Mouse (Mus musculus): ENCODE results near the gene Pard3b. TPM values are rescaled to one million over a fixed set of nuclear protein-coding genes. Genes with fewer than 3 reads are reported as not detected.
A peak's percentile ranks its signal among the peaks of the same experiment; 100 is the strongest.

The Pard3b gene
- polyA plus RNA-seq, 1 experiment from 2014 or later: 20.4 TPM

DNA sequence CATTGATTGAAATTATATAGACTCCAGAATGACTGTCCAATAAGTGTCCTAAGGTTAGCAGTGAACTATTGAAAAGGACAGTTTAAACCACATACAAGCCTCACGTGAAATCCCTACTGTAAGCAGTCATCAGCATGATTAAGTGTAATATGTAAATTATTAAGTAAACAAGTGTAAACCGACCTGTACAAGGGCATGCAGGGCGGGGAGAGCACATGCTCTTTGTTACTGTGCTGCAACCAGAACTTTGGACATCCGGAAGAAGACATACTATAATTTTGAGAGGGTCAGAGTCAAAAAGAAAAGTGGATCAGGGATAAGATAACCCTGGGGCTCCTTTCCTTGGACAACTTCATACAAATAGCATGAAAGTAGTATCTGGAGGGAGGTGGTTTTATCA lies 749.4 kb downstream of the Pard3b start:
- no peak for ATAC-seq (replicated peaks; ENCODE audit: low FRiP score)
- Histone ChIP-seq H3K4me1 (no peaks in the 10 kb centered on the region), H3K27me3 (no peaks in the 10 kb centered on the region), H3K4me3 (replicated peaks) (no peak overlapping the region), H3K27ac (no peak overlapping the region), H3K36me3 (no peaks in the 10 kb centered on the region), H3K4me2 (no peak overlapping the region), H3K9ac (no peak overlapping the region), H3K9me3 (replicated peaks) (no peaks in the 10 kb centered on the region)
- WGBS: 75% methylated on average over 4 of the region's 4 CpGs

DNA sequence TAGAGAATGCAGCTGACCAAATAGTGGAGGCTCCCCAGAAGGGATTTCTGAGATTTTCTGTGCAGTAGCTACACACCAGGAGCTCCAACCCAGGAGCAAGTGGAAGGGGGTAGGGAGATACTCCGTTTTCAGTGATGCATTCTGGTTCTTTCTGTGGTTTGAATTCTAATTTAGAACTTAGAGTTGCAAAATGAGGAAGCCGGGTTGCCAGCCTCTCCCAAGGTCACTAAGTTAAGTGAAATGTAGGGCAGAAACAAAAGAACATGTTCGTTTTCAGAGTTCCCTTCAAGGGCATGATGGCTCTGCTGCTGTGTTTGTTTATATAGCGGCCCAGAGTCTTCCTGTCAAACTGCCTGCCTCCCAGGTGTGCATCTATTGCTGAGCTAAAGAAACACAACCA lies 754.2 kb downstream of the Pard3b start:
- WGBS: 47% methylated on average over 4 of the region's 4 CpGs
- ATAC-seq (replicated peaks; ENCODE audit: low FRiP score): no peak
- no peak overlapping the region for H3K4me2 ChIP-seq
- H3K27ac ChIP-seq: no peak overlapping the region
- no peaks in the 10 kb centered on the region for H3K4me1 ChIP-seq
- H3K4me3 ChIP-seq (replicated peaks): no peak overlapping the region
- H3K36me3 ChIP-seq: no peaks in the 10 kb centered on the region
- H3K9me3 ChIP-seq (replicated peaks): no peaks in the 10 kb centered on the region
- no peaks in the 10 kb centered on the region for H3K27me3 ChIP-seq
- no peak overlapping the region for H3K9ac ChIP-seq

DNA sequence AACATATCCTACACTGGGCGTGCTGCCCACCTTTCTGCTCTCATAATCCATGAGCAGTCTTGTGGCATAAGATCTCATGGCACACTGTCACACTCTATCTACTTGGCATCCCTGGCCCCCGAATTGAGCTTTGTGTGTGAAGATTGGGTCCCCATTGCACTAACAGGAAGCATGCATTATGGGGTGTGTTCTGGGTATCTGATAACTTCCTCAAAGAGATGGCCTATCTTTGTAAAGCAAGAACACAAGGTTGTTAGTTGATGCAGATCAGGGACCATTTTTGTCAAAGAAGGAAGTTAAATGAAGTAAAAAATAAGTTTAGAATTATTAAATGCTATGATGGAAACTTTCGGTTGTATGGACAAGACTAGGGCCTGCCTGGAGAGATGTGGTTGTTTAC lies 755.9 kb downstream of the Pard3b start:
- no peak overlapping the region for H3K9ac ChIP-seq
- no peak for ATAC-seq (replicated peaks; ENCODE audit: low FRiP score)
- H3K4me2 ChIP-seq: no peak overlapping the region
- H3K4me3 ChIP-seq (replicated peaks): no peak overlapping the region
- no peaks in the 10 kb centered on the region for H3K27me3 ChIP-seq
- WGBS: 92% methylated on average over 3 of the region's 3 CpGs
- H3K36me3 ChIP-seq: no peaks in the 10 kb centered on the region
- no peaks in the 10 kb centered on the region for H3K4me1 ChIP-seq
- H3K27ac ChIP-seq: no peak overlapping the region
- no peaks in the 10 kb centered on the region for H3K9me3 ChIP-seq (replicated peaks)

DNA sequence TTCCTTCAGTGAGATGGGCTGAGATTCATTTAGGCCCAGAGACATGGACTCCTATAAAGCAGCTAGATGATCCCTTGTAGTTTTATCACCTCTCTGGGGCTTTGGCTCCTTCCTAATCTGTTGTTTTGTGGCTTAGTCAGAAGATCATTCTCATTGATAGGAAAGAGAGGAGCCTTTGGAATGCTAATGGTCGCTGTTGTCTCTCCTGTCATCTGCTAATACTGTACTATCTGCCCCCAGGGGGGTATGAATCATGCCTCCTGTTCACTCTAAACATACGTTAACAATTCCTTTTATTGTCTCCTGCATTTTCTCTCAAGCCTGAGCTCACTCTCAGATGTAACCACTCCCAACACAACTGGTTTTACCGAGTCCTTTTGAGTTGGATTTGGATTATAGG lies 759.6 kb downstream of the Pard3b start:
- no peak overlapping the region for H3K27ac ChIP-seq
- no peaks in the 10 kb centered on the region for H3K4me1 ChIP-seq
- 9% methylated on average over 3 of the region's 3 CpGs for WGBS
- no peak overlapping the region for H3K9ac ChIP-seq
- H3K27me3 ChIP-seq: no peaks in the 10 kb centered on the region
- ATAC-seq (replicated peaks; ENCODE audit: low FRiP score): no peak
- no peaks in the 10 kb centered on the region for H3K36me3 ChIP-seq
- H3K4me3 ChIP-seq (replicated peaks): no peak overlapping the region
- H3K4me2 ChIP-seq: no peak overlapping the region
- H3K9me3 ChIP-seq (replicated peaks): no peaks in the 10 kb centered on the region

DNA sequence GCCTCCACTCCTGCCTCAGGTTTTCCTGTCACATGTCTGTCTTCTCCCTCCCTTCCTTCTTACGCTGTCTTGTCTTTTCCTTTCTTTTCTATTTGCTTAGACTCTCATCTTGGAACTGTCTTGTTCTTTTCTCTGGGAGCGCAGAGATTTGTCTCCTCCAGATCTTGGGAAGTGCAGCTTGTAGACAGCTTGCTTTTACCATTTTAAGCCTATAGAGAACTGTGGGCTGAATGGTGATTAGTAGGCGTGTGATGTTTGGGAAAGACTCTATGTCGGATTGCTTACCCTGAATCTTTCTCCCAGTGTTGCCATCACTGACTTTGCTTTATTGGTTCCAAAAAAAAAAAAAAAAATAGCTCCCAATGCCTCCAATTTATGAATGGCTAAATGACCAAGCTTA lies 760.1 kb downstream of the Pard3b start:
- Histone ChIP-seq H3K36me3 (no peaks in the 10 kb centered on the region), H3K9ac (no peak overlapping the region), H3K4me2 (no peak overlapping the region), H3K9me3 (replicated peaks) (no peaks in the 10 kb centered on the region), H3K4me3 (replicated peaks) (no peak overlapping the region), H3K4me1 (no peaks in the 10 kb centered on the region), H3K27me3 (no peaks in the 10 kb centered on the region), H3K27ac (no peak overlapping the region)
- ATAC-seq (replicated peaks; ENCODE audit: low FRiP score): no peak
- 72% methylated on average over 4 of the region's 4 CpGs for WGBS

DNA sequence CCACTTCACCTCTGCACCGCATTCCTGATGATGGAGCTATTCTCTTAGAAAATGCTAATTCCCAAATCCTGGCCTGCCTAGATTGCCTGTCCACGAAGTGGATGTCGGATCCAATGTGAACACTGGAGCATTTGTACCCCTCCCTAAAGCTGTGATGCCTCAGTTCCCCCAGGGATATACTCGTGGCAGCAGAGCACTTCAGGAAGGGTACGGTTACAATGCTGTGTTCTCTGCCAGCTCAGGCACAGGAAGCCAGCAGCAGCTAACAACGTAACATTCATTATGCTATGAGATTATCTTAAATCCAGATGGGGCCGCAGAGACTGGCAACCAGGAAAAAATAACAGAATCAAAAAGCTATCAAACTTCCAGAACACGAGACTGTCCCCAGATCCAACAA lies 766.4 kb downstream of the Pard3b start:
- no peak for ATAC-seq (replicated peaks; ENCODE audit: low FRiP score)
- no peaks in the 10 kb centered on the region for H3K27me3 ChIP-seq
- no peaks in the 10 kb centered on the region for H3K9me3 ChIP-seq (replicated peaks)
- 57% methylated on average over 8 of the region's 8 CpGs for WGBS
- H3K4me1 ChIP-seq: no peaks in the 10 kb centered on the region
- no peaks in the 10 kb centered on the region for H3K36me3 ChIP-seq
- no peak overlapping the region for H3K9ac ChIP-seq
- no peak overlapping the region for H3K4me2 ChIP-seq
- H3K27ac ChIP-seq: no peak overlapping the region
- no peak overlapping the region for H3K4me3 ChIP-seq (replicated peaks)

DNA sequence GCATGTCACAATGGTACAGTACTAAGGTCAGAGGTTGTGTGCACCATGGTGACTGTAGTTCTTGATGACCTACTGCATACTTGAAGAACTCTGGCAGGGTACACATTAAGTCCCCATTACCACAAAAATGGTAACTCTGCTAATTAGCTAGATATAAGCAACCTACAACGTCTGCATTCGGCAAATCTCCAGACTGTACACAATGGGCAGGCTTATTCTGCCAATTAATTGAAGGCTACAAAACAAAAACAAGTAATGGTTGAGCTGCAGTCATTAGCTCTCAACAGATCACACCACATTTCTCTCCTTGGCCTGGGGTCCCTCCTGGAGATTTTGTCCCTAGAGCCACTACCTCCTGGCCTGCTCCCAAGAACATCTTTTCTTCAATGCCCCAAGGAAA lies 772.7 kb downstream of the Pard3b start:
- 89% methylated on average over 2 of the region's 2 CpGs for WGBS
- Histone ChIP-seq H3K4me1 (no peaks in the 10 kb centered on the region), H3K36me3 (no peaks in the 10 kb centered on the region), H3K9me3 (replicated peaks) (no peaks in the 10 kb centered on the region), H3K9ac (no peak overlapping the region), H3K4me3 (replicated peaks) (no peak overlapping the region), H3K27ac (no peak overlapping the region), H3K27me3 (no peaks in the 10 kb centered on the region), H3K4me2 (no peak overlapping the region)
- no peak for ATAC-seq (replicated peaks; ENCODE audit: low FRiP score)

DNA sequence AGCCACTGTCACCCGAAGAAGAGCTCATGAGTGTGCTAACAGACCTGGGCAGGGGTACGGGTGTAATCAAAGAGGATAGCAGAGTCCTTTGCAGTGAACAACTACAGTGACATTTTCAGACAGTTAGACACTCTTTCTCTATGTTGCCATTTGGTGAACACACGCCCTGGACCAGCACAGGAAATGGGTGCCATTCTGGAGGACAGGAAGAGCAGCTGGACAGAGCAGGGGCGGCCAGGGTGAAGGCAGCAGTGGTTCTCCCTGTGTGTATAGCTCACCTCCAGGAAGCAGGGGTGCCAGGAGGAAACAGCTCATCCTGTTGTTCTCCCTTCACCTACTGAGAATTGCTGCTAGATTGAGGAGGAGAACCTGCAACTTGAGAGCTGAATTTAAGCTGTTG lies 773.4 kb downstream of the Pard3b start:
- WGBS: 56% methylated on average over 4 of the region's 4 CpGs
- Histone ChIP-seq H3K27ac (no peak overlapping the region), H3K36me3 (no peaks in the 10 kb centered on the region), H3K4me3 (replicated peaks) (no peak overlapping the region), H3K4me1 (no peaks in the 10 kb centered on the region), H3K4me2 (no peak overlapping the region), H3K9ac (no peak overlapping the region), H3K27me3 (no peaks in the 10 kb centered on the region), H3K9me3 (replicated peaks) (no peaks in the 10 kb centered on the region)
- ATAC-seq (replicated peaks; ENCODE audit: low FRiP score): no peak

DNA sequence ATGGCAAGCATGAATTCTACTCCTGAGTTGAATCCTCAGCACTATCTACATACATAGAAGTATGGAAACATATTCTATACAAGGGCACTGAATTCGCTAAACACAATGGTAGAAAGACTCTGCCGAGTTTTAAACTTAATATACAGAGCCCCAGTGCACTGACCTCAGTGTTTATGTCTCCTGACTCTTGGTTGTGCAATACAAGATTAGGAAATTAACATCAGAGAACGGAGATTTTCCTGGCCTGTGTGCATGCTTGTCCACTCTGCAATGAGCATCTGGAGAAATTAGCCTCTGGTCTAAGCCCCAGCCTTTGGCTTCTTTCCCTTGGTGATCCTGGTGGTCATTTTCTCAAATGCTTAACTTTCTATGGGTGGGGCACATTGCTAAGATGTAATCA lies 774.4 kb downstream of the Pard3b start:
- WGBS: 84% methylated on average over 3 of the region's 3 CpGs
- no peak for ATAC-seq (replicated peaks; ENCODE audit: low FRiP score)
- H3K9ac ChIP-seq: no peak overlapping the region

DNA sequence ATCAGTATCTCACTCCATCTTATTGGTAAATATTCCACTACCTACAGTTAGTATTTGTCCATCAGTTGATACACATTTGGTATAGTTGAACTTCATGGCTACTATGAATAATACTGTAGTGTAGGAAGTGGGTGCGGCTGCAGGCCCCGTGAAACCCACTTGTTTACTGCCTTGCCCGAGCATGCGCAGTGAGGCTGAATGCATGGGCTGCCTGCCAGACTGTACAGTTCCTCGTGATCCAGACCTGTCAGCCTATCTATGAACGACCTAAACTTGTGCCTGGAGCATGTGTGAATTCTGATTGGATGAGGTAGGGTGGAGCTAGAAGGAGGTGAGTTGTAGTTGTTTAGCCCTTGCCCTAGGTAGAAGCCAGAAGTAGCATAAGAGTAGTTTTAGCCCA lies 775.9 kb downstream of the Pard3b start:
- no peak for ATAC-seq (replicated peaks; ENCODE audit: low FRiP score)
- no peaks in the 10 kb centered on the region for H3K9me3 ChIP-seq (replicated peaks)
- no peak overlapping the region for H3K27ac ChIP-seq
- 76% methylated on average over 6 of the region's 6 CpGs for WGBS
- no peaks in the 10 kb centered on the region for H3K27me3 ChIP-seq
- no peak overlapping the region for H3K4me3 ChIP-seq (replicated peaks)
- no peaks in the 10 kb centered on the region for H3K4me1 ChIP-seq
- no peak overlapping the region for H3K4me2 ChIP-seq
- H3K9ac ChIP-seq: no peak overlapping the region
- no peaks in the 10 kb centered on the region for H3K36me3 ChIP-seq

More for the DNA sequence above, 774.4 kb downstream of the Pard3b start:
- no peak overlapping the region for H3K4me2 ChIP-seq
- H3K9me3 ChIP-seq (replicated peaks): no peaks in the 10 kb centered on the region
- H3K36me3 ChIP-seq: no peaks in the 10 kb centered on the region
- H3K27ac ChIP-seq: no peak overlapping the region
- no peaks in the 10 kb centered on the region for H3K4me1 ChIP-seq
- H3K27me3 ChIP-seq: no peaks in the 10 kb centered on the region
- no peak overlapping the region for H3K4me3 ChIP-seq (replicated peaks)

DNA sequence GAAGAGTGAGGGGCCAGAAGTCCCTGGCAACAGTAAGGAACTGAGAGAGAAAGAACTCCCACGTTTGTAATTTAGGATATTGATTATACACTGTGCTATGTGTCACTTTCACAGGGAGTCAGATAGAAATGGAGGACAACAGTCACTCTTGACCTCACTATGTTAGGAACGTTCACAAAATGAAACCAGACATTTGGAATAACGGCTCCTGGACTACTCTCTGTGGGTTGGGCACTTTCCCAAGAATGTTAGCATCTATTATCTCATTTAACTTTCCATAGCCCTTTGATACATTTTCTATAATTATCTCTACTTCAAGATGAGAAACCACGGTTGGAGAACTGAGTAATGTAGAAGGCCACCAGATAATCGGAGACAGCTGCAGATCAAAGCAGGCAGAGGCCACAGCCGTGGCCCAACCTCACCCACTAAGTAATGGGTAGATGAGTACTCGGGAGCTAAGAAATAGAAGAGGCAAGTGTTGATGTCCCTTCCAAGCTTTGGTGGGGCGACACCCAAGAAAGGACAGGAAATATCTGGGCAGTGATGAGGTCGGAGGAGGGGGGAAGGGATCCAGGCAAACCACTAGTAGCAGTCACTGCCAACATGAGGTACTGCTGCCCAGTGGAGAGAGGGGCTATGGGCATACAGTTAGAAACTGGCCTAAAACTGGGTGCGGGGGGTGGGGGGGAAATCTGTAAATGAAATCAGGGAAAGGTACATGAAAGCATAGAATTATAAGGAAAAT lies 778.2 kb downstream of the Pard3b start:
- Histone ChIP-seq H3K36me3 (no peaks in the 10 kb centered on the region), H3K4me3 (replicated peaks) (no peak overlapping the region), H3K9me3 (replicated peaks) (no peaks in the 10 kb centered on the region), H3K4me2 (no peak overlapping the region), H3K9ac (no peak overlapping the region), H3K27me3 (no peaks in the 10 kb centered on the region), H3K27ac (no peak overlapping the region), H3K4me1 (no peaks in the 10 kb centered on the region)
- WGBS: 82% methylated on average over 10 of the region's 10 CpGs
- ATAC-seq (replicated peaks; ENCODE audit: low FRiP score): no peak

DNA sequence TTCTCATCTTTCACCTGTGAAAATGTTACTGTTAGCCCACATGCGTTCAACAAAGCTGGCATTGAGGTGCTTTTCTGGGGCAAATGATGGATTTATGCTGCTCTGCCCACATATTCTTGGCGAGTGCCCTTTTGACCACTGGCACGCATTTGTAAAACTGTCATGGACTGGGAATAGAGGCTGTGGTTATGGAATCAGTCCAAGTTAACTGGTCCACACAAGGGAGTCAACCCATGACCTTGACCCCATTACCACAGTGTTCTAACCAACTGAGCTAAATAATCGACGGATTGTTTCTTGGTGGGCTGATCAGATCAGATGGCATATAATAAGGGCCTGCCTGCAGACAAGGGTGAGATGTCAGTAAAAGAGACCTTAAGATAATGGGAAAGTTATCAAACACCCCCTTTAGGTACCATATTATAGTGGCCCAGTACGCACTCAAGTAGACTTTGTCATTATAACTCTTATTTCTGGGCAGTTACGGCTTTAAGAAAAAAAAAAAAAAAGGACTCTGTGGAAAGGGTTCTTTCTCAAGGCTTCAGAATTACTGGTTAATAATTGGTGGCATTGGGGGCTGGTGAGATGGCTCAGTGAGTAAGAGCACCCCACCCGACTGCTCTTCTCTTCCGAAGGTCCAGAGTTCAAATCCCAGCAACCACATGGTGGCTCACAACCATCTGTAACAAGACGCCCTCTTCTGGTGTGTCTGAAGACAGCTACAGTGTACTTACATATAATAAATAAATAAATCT lies 784.4 kb downstream of the Pard3b start:
- no peaks in the 10 kb centered on the region for H3K36me3 ChIP-seq
- H3K27ac ChIP-seq: no peak overlapping the region
- H3K4me3 ChIP-seq (replicated peaks): no peak overlapping the region
- H3K4me1 ChIP-seq: 0 out of 2 replicates have a peak, but pooled peaks cover 9% of the 10 kb centered on the region
- no peak overlapping the region for H3K4me2 ChIP-seq
- no peaks in the 10 kb centered on the region for H3K9me3 ChIP-seq (replicated peaks)
- peak; percentile 46; the same call in 1 of the 2 replicates for ATAC-seq (replicated peaks; ENCODE audit: low FRiP score)
- H3K9ac ChIP-seq: no peak overlapping the region
- WGBS: 54% methylated on average over 10 of the region's 10 CpGs
- H3K27me3 ChIP-seq: no peaks in the 10 kb centered on the region
